Mouse (Mus musculus) heart, embryonic 15.5 days (tissue): ENCODE data around the gene Capn12. TPM values are rescaled to one million over a fixed set of nuclear protein-coding genes. Genes with fewer than 3 reads are reported as not detected.
"Not testable (repeated sequence)": the region's sequence is repeated elsewhere in the genome, so short reads cannot be mapped to it uniquely, and the experiment has no call there.

ENCODE experiments used
- ATAC-seq: fragments of 200-750 bp; cut with Nextera tagmentation; replicated peaks from 2 replicates; pipeline ENCODE4 v1.8.0; 2017; ENCODE audit warnings: low read depth, moderate TSS enrichment; ENCODE audit not compliant: insufficient number of reproducible peaks, insufficient read depth, low FRiP score
- H3K27ac ChIP-seq: fragments of 300-500 bp; sonication (generic); 2 replicates; pipeline ENCODE4 v1.5.1; 2015; ENCODE audit warnings: mild to moderate bottlenecking, inconsistent platforms
- H3K27me3 ChIP-seq: fragments of 300-500 bp; sonication (generic); 2 replicates; pipeline ENCODE4 v1.6.1; 2015; ENCODE audit warnings: inconsistent platforms
- H3K36me3 ChIP-seq: fragments of 300-500 bp; sonication (generic); 2 replicates; pipeline ENCODE4 v1.6.1; 2015; ENCODE audit warnings: mild to moderate bottlenecking, inconsistent platforms
- H3K4me1 ChIP-seq: fragments of 300-500 bp; sonication (generic); replicated peaks from 2 replicates; pipeline ENCODE4 v1.6.1; 2015; ENCODE audit warnings: inconsistent platforms
- H3K4me2 ChIP-seq: fragments of 300-500 bp; sonication (generic); 2 replicates; pipeline ENCODE4 v1.6.1; 2015; ENCODE audit warnings: inconsistent platforms, mild to moderate bottlenecking, moderate library complexity
- H3K4me3 ChIP-seq: fragments of 300-500 bp; sonication (generic); 2 replicates; pipeline ENCODE4 v1.5.1; 2015; ENCODE audit warnings: mild to moderate bottlenecking, inconsistent platforms
- H3K9ac ChIP-seq: fragments of 300-500 bp; sonication (generic); 2 replicates; pipeline ENCODE4 v1.6.1; 2015; ENCODE audit warnings: mild to moderate bottlenecking, inconsistent platforms
- H3K9me3 ChIP-seq: fragments of 300-500 bp; sonication (generic); replicated peaks from 2 replicates; pipeline ENCODE4 v1.6.1; 2016; ENCODE audit warnings: inconsistent platforms
- WGBS: fragments of 180-500 bp; shearing (Covaris S2); methylation state at CpG from one replicate; pipeline ENCODE4 v1.1.7; 2015; ENCODE audit warnings: mixed read lengths; 5-methylcytosine and 5-hydroxymethylcytosine counted together
- polyA plus RNA-seq: library from polyadenylated mRNA; unstranded; fragments of >200 nt; fragmentation: Nextera tagmentation; extraction: Ambion mirVana; gene quantifications from 2 replicates; pipeline ENCODE4 v1.2.1, GENCODE M21; 2015

Capn12 gene
- polyA plus RNA-seq, 1 experiment from 2014 or later, result 0.33 TPM

GRCm38 (mm10) chr7:28879606-28880005, 1.6 kb upstream of the Capn12 start:
- no peaks in the 10 kb centered on the region for H3K27me3 ChIP-seq
- no peak overlapping the region for H3K4me3 ChIP-seq
- no peaks in the 10 kb centered on the region for H3K4me1 ChIP-seq
- H3K9me3 ChIP-seq, result no peaks in the 10 kb centered on the region
- no peak overlapping the region for H3K27ac ChIP-seq
- 70% methylated on average over 7 of the region's 7 CpGs for WGBS
- no peak for ATAC-seq
- no peaks in the 10 kb centered on the region for H3K36me3 ChIP-seq
- no peak overlapping the region for H3K4me2 ChIP-seq
- no peak overlapping the region for H3K9ac ChIP-seq

- Histone ChIP-seq H3K9ac (no peak overlapping the region), H3K4me2 (no peak overlapping the region), H3K4me1 (no peaks in the 10 kb centered on the region), H3K27me3 (no peaks in the 10 kb centered on the region), H3K36me3 (no peaks in the 10 kb centered on the region), H3K4me3 (no peak overlapping the region), H3K27ac (no peak overlapping the region), H3K9me3 (no peaks in the 10 kb centered on the region)
- WGBS, result 65% methylated on average over 10 of the region's 10 CpGs
- no peak for ATAC-seq
These were observed 668 bp upstream of the Capn12 start for GRCm38 (mm10) chr7:28880554-28880953.

DNA sequence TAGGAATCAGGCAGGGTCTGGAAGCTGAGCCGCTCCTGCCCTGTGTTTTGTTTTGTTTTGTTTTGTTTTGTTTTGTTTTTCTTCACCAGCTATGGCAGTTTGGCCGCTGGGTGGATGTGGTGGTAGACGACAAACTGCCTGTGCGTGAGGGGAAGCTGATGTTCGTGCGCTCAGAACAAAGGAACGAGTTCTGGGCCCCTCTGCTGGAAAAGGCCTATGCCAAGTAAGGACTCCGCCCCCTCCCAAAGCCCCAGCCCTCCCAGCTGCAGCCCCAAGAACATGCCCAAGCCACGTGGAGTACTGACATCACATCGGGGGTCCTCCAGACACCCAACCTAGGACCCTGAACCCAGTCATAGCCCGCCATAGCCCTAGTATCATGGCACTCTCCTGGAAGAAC, 1.8 kb downstream of the Capn12 start:
- no peak for ATAC-seq
- Histone ChIP-seq H3K4me2 (no peak overlapping the region), H3K9me3 (no peaks in the 10 kb centered on the region), H3K4me1 (peaks cover under 1% of the 10 kb centered on the region; the same call in 1 of the 2 replicates), H3K27me3 (peaks cover 17% of the 10 kb centered on the region; the same call in 1 of the 2 replicates), H3K27ac (no peak overlapping the region), H3K36me3 (no peaks in the 10 kb centered on the region), H3K9ac (no peak overlapping the region), H3K4me3 (no peak overlapping the region)
- 76% methylated on average over 11 of the region's 11 CpGs for WGBS

DNA sequence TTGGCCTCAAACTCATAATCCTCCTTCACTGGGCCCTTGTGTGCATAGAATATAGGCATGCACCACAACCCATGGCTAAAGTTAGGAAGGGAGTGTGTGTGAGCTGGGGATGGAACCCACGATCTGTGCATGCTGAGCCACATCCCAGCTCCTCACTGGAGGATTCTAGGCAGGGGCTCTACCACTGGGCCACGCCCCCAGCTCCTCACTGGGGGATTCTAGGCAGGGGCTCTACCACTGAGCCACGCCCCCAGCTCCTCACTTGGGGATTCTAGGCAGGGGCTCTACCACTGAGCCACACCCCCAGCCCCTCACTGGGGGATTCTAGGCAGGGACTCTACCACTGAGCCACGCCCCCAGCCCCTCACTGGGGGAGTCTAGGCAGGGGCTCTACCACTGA, 2.5 kb downstream of the Capn12 start:
- not testable (repeated sequence) for H3K27ac ChIP-seq, H3K36me3 ChIP-seq, H3K9ac ChIP-seq, H3K4me3 ChIP-seq, H3K4me2 ChIP-seq, H3K4me1 ChIP-seq, ATAC-seq, H3K9me3 ChIP-seq
- peaks cover 24% of the 10 kb centered on the region; the same call in 1 of the 2 replicates for H3K27me3 ChIP-seq
- WGBS, result 88% methylated on average over 4 of the region's 4 CpGs

- H3K27ac ChIP-seq, result no peak overlapping the region
- WGBS, result 28% methylated on average over 14 of the region's 14 CpGs
- ATAC-seq, result no peak
- H3K4me2 ChIP-seq, result no peak overlapping the region
- peaks cover 21% of the 10 kb centered on the region for H3K4me1 ChIP-seq
- peaks cover 9% of the 10 kb centered on the region for H3K36me3 ChIP-seq
- H3K9me3 ChIP-seq, result no peaks in the 10 kb centered on the region
- H3K9ac ChIP-seq, result no peak overlapping the region
- peaks cover 36% of the 10 kb centered on the region; the same call in 1 of the 2 replicates for H3K27me3 ChIP-seq
- H3K4me3 ChIP-seq, result no peak overlapping the region
These were observed 5.3 kb downstream of the Capn12 start for GRCm38 (mm10) chr7:28886486-28886885.

DNA sequence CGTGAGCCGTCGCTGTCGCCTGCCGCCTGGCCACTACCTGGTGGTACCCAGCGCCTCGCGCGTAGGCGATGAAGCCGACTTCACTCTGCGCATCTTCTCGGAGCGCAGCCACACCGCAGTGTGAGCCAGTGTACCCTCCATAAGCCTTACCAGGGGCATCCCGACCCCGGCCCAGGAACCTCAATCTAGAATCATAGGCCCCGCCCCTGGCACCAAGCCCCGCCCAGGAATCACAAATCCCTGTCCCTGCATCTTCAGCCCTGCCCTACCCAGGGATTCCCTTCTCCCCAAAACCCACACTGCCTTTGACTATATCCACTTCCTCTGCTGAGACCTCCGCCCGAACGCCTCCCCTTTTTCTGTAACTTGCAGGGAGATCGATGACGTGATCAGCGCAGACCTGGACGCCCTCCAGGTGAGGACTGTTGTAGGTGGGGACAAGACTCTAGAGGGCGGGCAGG, 7.5 kb downstream of the Capn12 start:
- no peak for ATAC-seq
- Histone ChIP-seq H3K4me1 (peaks cover 23% of the 10 kb centered on the region), H3K4me2 (peak overlapping the region; percentile 63), H3K27ac (no peak overlapping the region), H3K9ac (peak overlapping the region; percentile 23; the same call in 1 of the 2 replicates), H3K27me3 (peaks cover 36% of the 10 kb centered on the region; the same call in 1 of the 2 replicates), H3K9me3 (no peaks in the 10 kb centered on the region), H3K36me3 (peaks cover 29% of the 10 kb centered on the region), H3K4me3 (peak overlapping the region; percentile 38)
- WGBS, result 4% methylated on average over 27 of the region's 27 CpGs

GRCm38 (mm10) chr7:28892601-28893000, 11.4 kb downstream of the Capn12 start:
- H3K4me3 ChIP-seq, result no peak overlapping the region
- no peak for ATAC-seq
- no peak overlapping the region for H3K4me2 ChIP-seq
- H3K9me3 ChIP-seq, result no peaks in the 10 kb centered on the region
- 94% methylated on average over 17 of the region's 17 CpGs for WGBS
- peaks cover 52% of the 10 kb centered on the region for H3K4me1 ChIP-seq
- H3K36me3 ChIP-seq, result peaks cover 67% of the 10 kb centered on the region
- H3K9ac ChIP-seq, result no peak overlapping the region
- no peak overlapping the region for H3K27ac ChIP-seq
- peaks cover 23% of the 10 kb centered on the region; the same call in 1 of the 2 replicates for H3K27me3 ChIP-seq

- Histone ChIP-seq H3K27ac (peak overlapping the region; percentile 69), H3K27me3 (peaks cover 11% of the 10 kb centered on the region; the same call in 1 of the 2 replicates), H3K36me3 (peaks cover 79% of the 10 kb centered on the region), H3K4me1 (peaks cover 44% of the 10 kb centered on the region), H3K9ac (no peak overlapping the region), H3K4me3 (no peak overlapping the region), H3K4me2 (no peak overlapping the region), H3K9me3 (no peaks in the 10 kb centered on the region)
- ATAC-seq, result 0 out of 2 replicates have a peak, but pooled peaks have one; percentile 36
- 27% methylated on average over 7 of the region's 7 CpGs for WGBS
These were observed 12.5 kb downstream of the Capn12 start for GRCm38 (mm10) chr7:28893643-28894265.

GRCm38 (mm10) chr7:28894942-28895341, 13.7 kb downstream of the Capn12 start:
- Histone ChIP-seq H3K27ac (peak overlapping the region; percentile 69), H3K9me3 (no peaks in the 10 kb centered on the region), H3K27me3 (peaks cover 3% of the 10 kb centered on the region; the same call in 1 of the 2 replicates), H3K4me2 (0 out of 2 replicates have a peak overlapping the region, but pooled peaks have one; percentile 21), H3K4me3 (no peak overlapping the region; the same call in 1 of the 2 replicates), H3K36me3 (peaks cover 91% of the 10 kb centered on the region), H3K9ac (peak overlapping the region; percentile 32), H3K4me1 (peaks cover 33% of the 10 kb centered on the region)
- WGBS, result 27% methylated on average over 5 of the region's 5 CpGs
- peak; percentile 65 for ATAC-seq

GRCm38 (mm10) chr7:28897661-28898060, 16.4 kb downstream of the Capn12 start:
- Histone ChIP-seq H3K36me3 (peaks cover 97% of the 10 kb centered on the region), H3K27me3 (no peaks in the 10 kb centered on the region), H3K4me2 (no peak overlapping the region), H3K4me3 (no peak overlapping the region), H3K9me3 (no peaks in the 10 kb centered on the region), H3K27ac (no peak overlapping the region), H3K4me1 (peaks cover 50% of the 10 kb centered on the region), H3K9ac (no peak overlapping the region)
- ATAC-seq, result no peak
- 95% methylated on average over 6 of the region's 6 CpGs for WGBS

DNA sequence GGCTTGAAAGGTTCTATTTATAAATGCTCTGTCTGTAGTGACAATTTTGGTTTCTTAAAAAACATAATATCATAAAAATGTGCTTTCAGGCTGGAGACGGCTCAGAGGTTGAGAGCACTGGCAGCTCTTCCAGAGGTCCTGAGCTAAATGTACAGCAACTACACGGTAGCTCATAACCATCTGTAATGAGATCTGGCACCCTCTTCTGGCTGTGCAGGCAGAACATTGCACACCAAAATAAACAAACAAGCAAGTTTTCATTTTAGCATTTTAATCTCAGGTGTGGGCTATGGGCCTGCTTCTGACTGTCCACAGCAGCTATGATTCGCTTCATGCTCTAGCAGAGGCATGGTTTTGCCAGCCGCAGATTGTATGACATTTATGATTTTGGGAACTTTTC, 18.8 kb downstream of the Capn12 start:
- Histone ChIP-seq H3K4me1 (peaks cover 53% of the 10 kb centered on the region), H3K9ac (no peak overlapping the region), H3K4me3 (no peak overlapping the region), H3K9me3 (no peaks in the 10 kb centered on the region), H3K27ac (0 out of 2 replicates have a peak overlapping the region, but pooled peaks have one; percentile 5), H3K27me3 (no peaks in the 10 kb centered on the region), H3K36me3 (peaks cover 99% of the 10 kb centered on the region), H3K4me2 (no peak overlapping the region)
- ATAC-seq, result no peak
- WGBS, result 74% methylated on average over 4 of the region's 4 CpGs
